Mouse (Mus musculus) myocyte (in vitro differentiated cells): ENCODE results near the gene Gmeb2.

Experiments
- CEBPB ChIP-seq: IDR thresholded peaks from 2 replicates; pipeline ENCODE4 v1.6.1; 2011; ENCODE audit warnings: mild to moderate bottlenecking, moderate library complexity; ENCODE audit not compliant: poor library complexity, insufficient read depth, severe bottlenecking
- E2F4 ChIP-seq: IDR thresholded peaks from one replicate; pipeline ENCODE4 v1.6.1; 2011; ENCODE audit warnings: mild to moderate bottlenecking, control low read depth, moderate library complexity; ENCODE audit not compliant: insufficient read depth
- MAX ChIP-seq: IDR thresholded peaks from one replicate; pipeline ENCODE4 v1.6.1; 2011; ENCODE audit warnings: low read depth, mild to moderate bottlenecking, control low read depth
- MYOD1 ChIP-seq, 3 experiments: IDR thresholded peaks; one replicate each; pipeline ENCODE4 v1.6.1; 2011; ENCODE audit warnings: control low read depth in 2 of 3, low read depth in 2 of 3, mild to moderate bottlenecking in 2 of 3, moderate library complexity in 1 of 3; ENCODE audit not compliant: insufficient read length in 2 of 3, control insufficient read depth in 1 of 3
- MYOG ChIP-seq, 3 experiments: IDR thresholded peaks; one replicate each; pipeline ENCODE4 v1.6.1; 2011; ENCODE audit warnings: control low read depth in 2 of 3, low read depth in 2 of 3, mild to moderate bottlenecking in 2 of 3; ENCODE audit not compliant: insufficient read length in 2 of 3, control insufficient read depth in 1 of 3, insufficient read depth in 1 of 3
- POLR2A ChIP-seq: IDR thresholded peaks from one replicate; pipeline ENCODE4 v1.6.1; 2011; ENCODE audit warnings: low read depth, mild to moderate bottlenecking, control low read depth, moderate library complexity; ENCODE audit not compliant: insufficient read length
- POLR2AphosphoS2 ChIP-seq: IDR thresholded peaks from one replicate; pipeline ENCODE4 v1.6.1; 2011; ENCODE audit warnings: low read depth, control low read depth; ENCODE audit not compliant: insufficient read length
- REST ChIP-seq: IDR thresholded peaks from one replicate; pipeline ENCODE4 v1.6.1; 2011; ENCODE audit warnings: mild to moderate bottlenecking, control low read depth, moderate library complexity; ENCODE audit not compliant: insufficient read depth, insufficient read length
- TCF12 ChIP-seq: IDR thresholded peaks from one replicate; pipeline ENCODE4 v1.6.1; 2011; ENCODE audit warnings: mild to moderate bottlenecking, control low read depth; ENCODE audit not compliant: poor library complexity, insufficient read depth, severe bottlenecking
- USF1 ChIP-seq: IDR thresholded peaks from one replicate; pipeline ENCODE4 v1.6.1; 2011; ENCODE audit warnings: low read depth, mild to moderate bottlenecking, control low read depth, moderate library complexity

DNA sequence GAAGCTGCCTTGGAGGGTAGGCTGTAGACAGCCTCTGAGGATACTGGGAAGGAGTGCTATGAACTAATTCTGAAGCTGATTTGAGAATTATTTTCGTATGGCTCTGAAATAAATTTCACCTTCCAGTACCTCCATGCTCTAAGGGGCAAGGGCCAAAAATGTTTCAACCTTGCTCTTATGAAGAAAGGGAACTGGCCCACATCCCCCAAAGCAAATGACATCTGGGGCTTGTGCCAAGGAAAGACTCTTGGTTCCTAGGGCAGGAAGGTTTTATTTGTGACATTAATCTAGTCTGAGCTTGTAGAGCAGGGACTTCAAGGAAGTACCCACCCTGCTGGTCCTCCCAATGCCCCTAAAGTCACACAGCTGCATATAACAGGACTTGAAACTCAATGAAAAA is 36.0 kb downstream of the Gmeb2 start:
- no peak for TF ChIP-seq MAX
- no peak for TF ChIP-seq REST
- no peak for TF ChIP-seq USF1
- no peak for TF ChIP-seq POLR2AphosphoS2
- TF ChIP-seq MYOD1 (IDR thresholded peaks at IDR 0.05; ENCODE audit: control insufficient read depth in 1 of 3, insufficient read length in 2 of 3, low read depth in 2 of 3) = no peak
- no peak for TF ChIP-seq POLR2A
- no peak for TF ChIP-seq TCF12
- TF ChIP-seq E2F4 = no peak
- no peak for TF ChIP-seq CEBPB
- no peak for TF ChIP-seq MYOG (IDR thresholded peaks at IDR 0.05; ENCODE audit: control insufficient read depth in 1 of 3, insufficient read depth in 1 of 3, insufficient read length in 2 of 3, low read depth in 2 of 3)
